Mouse (Mus musculus) heart, adult 2 months (tissue): ENCODE measurements at regions not wholly inside any gene's neighbourhood (a gene's known extent, or its start where the extent isn't known, plus 50 kb on each side); places are given as distances from the start of the nearest gene placed in this dataset.

ENCODE experiments used
- DNase-seq, 2 experiments: peaks; one replicate each; pipeline ENCODE4 v3.0.0; 2021
- H3K27ac ChIP-seq: fragments of 200-600 bp; 2 replicates; pipeline ENCODE4 v1.8.1; 2022
- H3K27me3 ChIP-seq: fragments of 200-500 bp; 2 replicates; pipeline ENCODE4 v1.6.1; 2012; ENCODE audit warnings: mild to moderate bottlenecking, low read length, inconsistent platforms, mixed read lengths; ENCODE audit not compliant: control insufficient read depth, insufficient read depth
- H3K36me3 ChIP-seq: fragments of 200-500 bp; 2 replicates; pipeline ENCODE4 v1.6.1; 2012; ENCODE audit warnings: low read length, inconsistent platforms; ENCODE audit not compliant: control insufficient read depth, insufficient read depth
- H3K4me1 ChIP-seq: fragments of 200-500 bp; 2 replicates; pipeline ENCODE4 v1.6.1; 2011; ENCODE audit warnings: low read length; ENCODE audit not compliant: control insufficient read depth, insufficient read depth
- H3K4me3 ChIP-seq: fragments of 200-600 bp; 2 replicates; pipeline ENCODE4 v1.8.1; 2022
- H3K79me2 ChIP-seq: fragments of 200-500 bp; replicated peaks from 2 replicates; pipeline ENCODE4 v1.6.1; 2012; ENCODE audit warnings: mild to moderate bottlenecking, inconsistent platforms, low read length, moderate library complexity, mixed read lengths; ENCODE audit not compliant: control insufficient read depth, insufficient read depth
- H3K9ac ChIP-seq: fragments of 200-500 bp; 2 replicates; pipeline ENCODE4 v1.6.1; 2012; ENCODE audit warnings: low read depth, mild to moderate bottlenecking, control low read depth, inconsistent platforms, low read length, mixed read lengths
- CTCF ChIP-seq: fragments of 200-600 bp; IDR thresholded peaks from 2 replicates; pipeline ENCODE4 v1.8.1; 2022; ENCODE audit warnings: antibody characterized with exemption, mild to moderate bottlenecking, moderate library complexity
- EP300 ChIP-seq: fragments of 200-500 bp; IDR thresholded peaks from 2 replicates; pipeline ENCODE4 v1.6.1; 2011; ENCODE audit warnings: low read depth, low read length, control low read depth; ENCODE audit not compliant: insufficient read depth
- POLR2A ChIP-seq: fragments of 200-500 bp; IDR thresholded peaks from 2 replicates; pipeline ENCODE4 v1.6.1; 2011; ENCODE audit warnings: mild to moderate bottlenecking, low read depth, low read length, control low read depth; ENCODE audit not compliant: insufficient read depth
- WGBS: fragments of 180-500 bp; shearing (Covaris S2); methylation state at CpG from one replicate; pipeline ENCODE4 v1.1.7; 2018; 5-methylcytosine and 5-hydroxymethylcytosine counted together
- intact Hi-C: fragments of 180-260 bp; cut with DNase I; formaldehyde crosslinking; loops from one replicate; pipeline ENCODE4 v1.15.1; 2025

GRCm38 (mm10) chr7:73594492-73595139 is 53.0 kb upstream of the Chd2 start:
- WGBS, result under 1% methylated on average over 14 of the region's 14 CpGs
- H3K79me2 ChIP-seq, result no peaks in the 10 kb centered on the region

DNA sequence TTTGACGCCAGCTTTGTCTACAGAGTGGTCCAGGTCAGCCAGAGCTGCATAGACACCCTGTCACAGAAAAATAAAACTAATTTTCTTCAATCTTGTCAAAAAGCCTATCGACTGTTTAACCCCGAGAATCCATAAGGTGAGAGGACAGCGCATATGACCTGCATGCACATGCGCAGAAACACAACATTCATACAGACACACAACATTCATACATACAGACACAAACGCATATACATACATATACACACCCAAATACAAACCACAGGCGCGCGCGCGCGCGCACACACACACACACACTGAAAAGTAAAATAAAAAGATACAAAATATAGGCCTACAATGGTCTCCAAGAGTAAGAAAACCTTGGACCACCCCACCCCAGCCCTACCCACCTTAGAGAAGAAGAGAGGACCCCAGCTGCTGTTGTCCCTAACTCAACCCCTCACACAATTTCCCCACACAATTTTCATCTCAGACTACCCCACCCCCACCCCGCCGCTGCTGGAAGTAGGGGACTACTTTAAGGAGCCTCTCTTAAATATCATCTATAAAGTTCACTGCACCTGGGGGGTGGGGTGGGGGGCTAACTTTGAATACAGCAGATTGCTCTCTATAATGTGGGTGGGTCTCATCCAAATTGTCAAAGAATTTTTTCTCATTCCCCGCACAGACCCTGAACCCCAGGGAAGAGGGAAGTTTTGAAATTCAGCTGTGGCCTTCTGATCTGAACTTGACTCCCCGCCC is 52.2 kb upstream of the Chd2 start:
- Histone ChIP-seq H3K4me3 (no peak overlapping the region), H3K27me3 (no peaks in the 10 kb centered on the region), H3K79me2 (no peaks in the 10 kb centered on the region), H3K36me3 (peaks cover 15% of the 10 kb centered on the region), H3K27ac (peak overlapping the region; percentile 98), H3K9ac (no peak overlapping the region), H3K4me1 (peaks cover 18% of the 10 kb centered on the region)
- 77% methylated on average over 17 of the region's 17 CpGs for WGBS
- no peak for DNase-seq
- intact Hi-C loops, result loop anchor here (1.0 to 2.0 kb wide), 2 partner anchors 35 to 53 kb away; partner anchors contain the start of gene Chd2
- TF ChIP-seq EP300 (no peak), POLR2A (no peak), CTCF (no peak)

More at GRCm38 (mm10) chr7:73594492-73595139, 53.0 kb upstream of the Chd2 start:
- Histone ChIP-seq H3K27me3 (no peaks in the 10 kb centered on the region), H3K4me1 (peaks cover 12% of the 10 kb centered on the region), H3K4me3 (peak overlapping the region; percentile 54), H3K9ac (peak overlapping the region; percentile 67), H3K36me3 (peaks cover 15% of the 10 kb centered on the region), H3K27ac (peak overlapping the region; percentile 98)
- TF ChIP-seq POLR2A (no peak), EP300 (no peak), CTCF (no peak)
- peak; percentile 58 to 65 for DNase-seq
- intact Hi-C loops, result loop anchor here (1.0 to 2.0 kb wide), 3 partner anchors 24 to 53 kb away; partner anchors contain the start of gene Chd2

DNA sequence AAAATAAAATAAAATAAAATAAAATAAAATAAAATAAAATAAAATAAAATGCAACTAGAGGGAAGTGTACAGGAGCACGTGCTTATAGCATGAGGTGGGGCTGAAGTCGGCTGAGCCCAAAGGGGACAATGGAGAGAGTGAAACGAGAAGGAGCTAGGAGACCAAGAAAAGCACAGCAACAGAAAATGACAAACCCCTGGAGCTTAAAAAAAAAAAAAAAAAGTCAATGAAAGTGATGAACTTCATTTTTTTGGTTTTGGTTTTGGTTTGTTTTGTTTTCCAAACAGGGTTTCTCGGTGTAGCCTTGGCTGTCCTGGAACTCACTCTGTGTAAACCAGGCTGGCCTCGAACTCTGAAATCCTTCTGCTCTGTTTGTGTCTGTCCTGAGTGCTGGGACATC is 51.2 kb upstream of the Chd2 start:
- H3K4me3 ChIP-seq, result no peak overlapping the region
- peaks cover 19% of the 10 kb centered on the region for H3K4me1 ChIP-seq
- intact Hi-C loops, result no loop called here
- no peak overlapping the region for H3K27ac ChIP-seq
- H3K79me2 ChIP-seq, result no peaks in the 10 kb centered on the region
- TF ChIP-seq EP300 (no peak), CTCF (no peak), POLR2A (no peak)
- no peak for DNase-seq
- WGBS, result 92% methylated on average over 5 of the region's 5 CpGs
- H3K36me3 ChIP-seq, result peaks cover 15% of the 10 kb centered on the region
- H3K9ac ChIP-seq, result no peak overlapping the region
- no peaks in the 10 kb centered on the region for H3K27me3 ChIP-seq
